Mouse (Mus musculus) midbrain, embryonic 14.5 days (tissue): ENCODE results near the gene Fbxl22. TPM values are rescaled to one million over a fixed set of nuclear protein-coding genes. Genes with fewer than 3 reads are reported as not detected.

ENCODE experiments used
- polyA plus RNA-seq: library from polyadenylated mRNA; unstranded; fragments of >200 nt; fragmentation: Nextera tagmentation; extraction: Ambion mirVana; gene quantifications from 2 replicates; pipeline ENCODE4 v1.2.1, GENCODE M21; 2014

Gene Fbxl22
- polyA plus RNA-seq, 1 experiment from 2014 or later = 1.9 TPM

Other genes with a start within 250 kb of the Fbxl22 start
- 48.3 and 64.1 TPM in 2 replicates for gene Herc1, start 164.1 kb downstream of the Fbxl22 start, polyA plus RNA-seq
- 70.0 and 104 TPM in 2 replicates for gene Usp3, start 78.5 kb upstream of the Fbxl22 start, polyA plus RNA-seq
- gene Car12, start 199.1 kb upstream of the Fbxl22 start, polyA plus RNA-seq = 0.07 and 0.62 TPM in 2 replicates